Mouse (Mus musculus): ENCODE results near the gene Slc36a1. TPM values are rescaled to one million over a fixed set of nuclear protein-coding genes. Genes with fewer than 3 reads are reported as not detected.

Gene Slc36a1
- total RNA-seq, 2 experiments from 2014 or later: 35.5 to 35.6 TPM

GRCm38 (mm10) chr11:55208001-55208690 is 4.0 kb downstream of the Slc36a1 start:
- DNase-seq (ENCODE audit: low spot score in 2 of 2): no peak

- DNase-seq (ENCODE audit: low spot score in 2 of 2): no peak
These were observed 4.9 kb downstream of the Slc36a1 start for GRCm38 (mm10) chr11:55209032-55209431.

GRCm38 (mm10) chr11:55209626-55210353 is 5.6 kb downstream of the Slc36a1 start:
- no peak for DNase-seq (ENCODE audit: low spot score in 2 of 2)

GRCm38 (mm10) chr11:55213518-55213917 is 9.4 kb downstream of the Slc36a1 start:
- no peak for DNase-seq (ENCODE audit: low spot score in 2 of 2)

GRCm38 (mm10) chr11:55214161-55214560 is 10.0 kb downstream of the Slc36a1 start:
- DNase-seq (ENCODE audit: low spot score in 2 of 2): no peak

GRCm38 (mm10) chr11:55214978-55215377 is 10.8 kb downstream of the Slc36a1 start:
- no peak for DNase-seq (ENCODE audit: low spot score in 2 of 2)

- DNase-seq (ENCODE audit: low spot score in 2 of 2): no peak
These were observed 11.9 kb downstream of the Slc36a1 start for GRCm38 (mm10) chr11:55216061-55216460.

GRCm38 (mm10) chr11:55216830-55217229 is 12.7 kb downstream of the Slc36a1 start:
- no peak for DNase-seq (ENCODE audit: low spot score in 2 of 2)

GRCm38 (mm10) chr11:55217418-55217817 is 13.3 kb downstream of the Slc36a1 start:
- DNase-seq (ENCODE audit: low spot score in 2 of 2): no peak

GRCm38 (mm10) chr11:55217880-55218279 is 13.7 kb downstream of the Slc36a1 start:
- DNase-seq (ENCODE audit: low spot score in 2 of 2): no peak

GRCm38 (mm10) chr11:55218473-55218872 is 14.3 kb downstream of the Slc36a1 start:
- DNase-seq (ENCODE audit: low spot score in 2 of 2): no peak

GRCm38 (mm10) chr11:55221306-55221705 is 17.2 kb downstream of the Slc36a1 start:
- DNase-seq (ENCODE audit: low spot score in 2 of 2): no peak

- DNase-seq (ENCODE audit: low spot score in 2 of 2): no peak
These were observed 26.9 kb downstream of the Slc36a1 start for GRCm38 (mm10) chr11:55231034-55231433.

- DNase-seq (ENCODE audit: low spot score in 2 of 2): no peak
These were observed 30.1 kb downstream of the Slc36a1 start for GRCm38 (mm10) chr11:55234288-55234687.

- DNase-seq (ENCODE audit: low spot score in 2 of 2): no peak
These were observed 30.6 kb downstream of the Slc36a1 start for GRCm38 (mm10) chr11:55234791-55235190.

- no peak for DNase-seq (ENCODE audit: low spot score in 2 of 2)
These were observed 32.7 kb downstream of the Slc36a1 start for GRCm38 (mm10) chr11:55236815-55237214.

GRCm38 (mm10) chr11:55239496-55239895 is 35.3 kb downstream of the Slc36a1 start:
- DNase-seq (ENCODE audit: low spot score in 2 of 2): no peak

GRCm38 (mm10) chr11:55240556-55240955 is 36.4 kb downstream of the Slc36a1 start:
- DNase-seq (ENCODE audit: low spot score in 2 of 2): peak; percentile 11 to 25

GRCm38 (mm10) chr11:55250527-55250926 is 46.4 kb downstream of the Slc36a1 start:
- DNase-seq (ENCODE audit: low spot score in 2 of 2): no peak

- no peak for DNase-seq (ENCODE audit: low spot score in 2 of 2)
These were observed 49.2 kb downstream of the Slc36a1 start for GRCm38 (mm10) chr11:55253391-55253790.

- DNase-seq (ENCODE audit: low spot score in 2 of 2): no peak
These were observed 57.0 kb downstream of the Slc36a1 start for GRCm38 (mm10) chr11:55261105-55261504.

- DNase-seq (ENCODE audit: low spot score in 2 of 2): no peak
These were observed 57.9 kb downstream of the Slc36a1 start for GRCm38 (mm10) chr11:55262000-55262399.

GRCm38 (mm10) chr11:55264318-55264717 is 60.2 kb downstream of the Slc36a1 start:
- no peak for DNase-seq (ENCODE audit: low spot score in 2 of 2)

All from adrenal gland, postnatal 4 days (tissue).